Mouse (Mus musculus) G1E (cell line): ENCODE data around the gene Dcdc2b. TPM values are rescaled to one million over a fixed set of nuclear protein-coding genes. Genes with fewer than 3 reads are reported as not detected.
A peak's percentile ranks its signal among the peaks of the same experiment; 100 is the strongest.

Experiments
- ATAC-seq: 2 replicates; pipeline ENCODE4 v1.8.0; 2016; ENCODE audit warnings: mild to moderate bottlenecking; ENCODE audit not compliant: insufficient number of reproducible peaks, poor library complexity, low FRiP score, severe bottlenecking; ENCODE audit errors: extremely low read depth
- DNase-seq: peaks from one replicate; pipeline ENCODE4 v3.0.0; 2012; ENCODE audit warnings: low spot score
- H3K27me3 ChIP-seq: 2 replicates; pipeline ENCODE4 v1.6.1; 2012; ENCODE audit warnings: mild to moderate bottlenecking, low read length, inconsistent platforms; ENCODE audit not compliant: insufficient read depth
- H3K36me3 ChIP-seq: replicated peaks from 2 replicates; pipeline ENCODE3; 2012; ENCODE audit warnings: mild to moderate bottlenecking, inconsistent platforms
- H3K4me1 ChIP-seq: 2 replicates; pipeline ENCODE4 v1.6.1; 2012; ENCODE audit warnings: low read depth, low read length, inconsistent platforms, mixed read lengths; ENCODE audit not compliant: insufficient read depth
- H3K4me3 ChIP-seq: 2 replicates; pipeline ENCODE4 v1.5.1; 2012; ENCODE audit warnings: low read depth, mild to moderate bottlenecking, inconsistent platforms, low read length, moderate library complexity, mixed read lengths
- H3K9me3 ChIP-seq: replicated peaks from 2 replicates; pipeline ENCODE4 v1.6.1; 2012; ENCODE audit warnings: inconsistent platforms
- CTCF ChIP-seq: IDR thresholded peaks from 2 replicates; pipeline ENCODE4 v1.5.1; 2012; ENCODE audit warnings: low read depth, low read length, inconsistent platforms, mixed read lengths
- GATA1 ChIP-seq: IDR thresholded peaks from 2 replicates; pipeline ENCODE4 v1.6.1; 2012; ENCODE audit warnings: borderline replicate concordance, low read length, inconsistent platforms, mixed read lengths
- GATA2 ChIP-seq: IDR thresholded peaks from 2 replicates; pipeline ENCODE4 v1.6.1; 2012; ENCODE audit warnings: low read depth, low read length, inconsistent platforms, borderline replicate concordance
- POLR2AphosphoS5 ChIP-seq: IDR thresholded peaks from 2 replicates; pipeline ENCODE4 v1.6.1; 2012; ENCODE audit warnings: low read depth, low read length, inconsistent platforms; ENCODE audit not compliant: insufficient replicate concordance
- TAL1 ChIP-seq: conservative IDR thresholded peaks from 2 replicates; pipeline ENCODE4 v1.6.1; 2012; ENCODE audit warnings: low read depth, low read length, inconsistent platforms, mixed read lengths
- polyA plus RNA-seq: library from polyadenylated mRNA; stranded (reverse); fragments of >175 nt; gene quantifications from 2 replicates; pipeline ENCODE4 v1.2.3, GENCODE M21; 2012
- total RNA-seq, 2 experiments: library from RNA; stranded (forward) in 1 of 2; stranded (reverse) in 1 of 2; fragments of 200-1000 nt in 1 of 2; fragments of >200 nt in 1 of 2; fragmentation: Nextera tagmentation in 1 of 2; gene quantifications; 2 replicates each; pipeline ENCODE4 v1.2.3; 2014 to 2017

The Dcdc2b gene
- total and polyA plus RNA-seq, 3 experiments: 0.25 to 0.33 TPM; not detected in 1

- Histone ChIP-seq H3K4me3 (no peak overlapping the region), H3K36me3 (peaks cover 97% of the 10 kb centered on the region), H3K4me1 (peaks cover 57% of the 10 kb centered on the region), H3K27me3 (no peaks in the 10 kb centered on the region; the same call in 1 of the 2 replicates), H3K9me3 (no peaks in the 10 kb centered on the region)
- no peak for TF ChIP-seq GATA2
- TF ChIP-seq GATA1: no peak
- TF ChIP-seq POLR2AphosphoS5: no peak
- no peak for TF ChIP-seq TAL1
- TF ChIP-seq CTCF: no peak
- no peak for DNase-seq
- ATAC-seq: 0 out of 2 replicates have a peak, but pooled peaks have one; percentile 4
Observed at GRCm38 (mm10) chr4:129631867-129632266, 17.8 kb upstream of the Dcdc2b start.

GRCm38 (mm10) chr4:129630944-129631343 is 16.9 kb upstream of the Dcdc2b start:
- ATAC-seq (no peak), DNase-seq (no peak)
- H3K36me3 ChIP-seq: peaks cover 97% of the 10 kb centered on the region
- no peaks in the 10 kb centered on the region for H3K9me3 ChIP-seq
- TF ChIP-seq POLR2AphosphoS5: no peak
- TF ChIP-seq CTCF: no peak
- no peak for TF ChIP-seq GATA1
- no peak for TF ChIP-seq TAL1
- H3K4me1 ChIP-seq: peaks cover 55% of the 10 kb centered on the region
- H3K4me3 ChIP-seq: no peak overlapping the region
- H3K27me3 ChIP-seq: no peaks in the 10 kb centered on the region; the same call in 1 of the 2 replicates

- Histone ChIP-seq H3K4me1 (peaks cover 53% of the 10 kb centered on the region), H3K9me3 (no peaks in the 10 kb centered on the region), H3K36me3 (peaks cover 94% of the 10 kb centered on the region), H3K4me3 (no peak overlapping the region), H3K27me3 (no peaks in the 10 kb centered on the region; the same call in 1 of the 2 replicates)
- ATAC-seq (no peak), DNase-seq (no peak)
- TF ChIP-seq GATA2 (no peak), CTCF (no peak), POLR2AphosphoS5 (no peak), TAL1 (no peak), GATA1 (no peak)
Observed at GRCm38 (mm10) chr4:129626035-129626434, 12.0 kb upstream of the Dcdc2b start.

- ATAC-seq (no peak), DNase-seq (no peak)
- Histone ChIP-seq H3K4me3 (no peak overlapping the region), H3K36me3 (peaks cover 94% of the 10 kb centered on the region), H3K4me1 (peaks cover 58% of the 10 kb centered on the region), H3K9me3 (no peaks in the 10 kb centered on the region), H3K27me3 (no peaks in the 10 kb centered on the region; the same call in 1 of the 2 replicates)
- TF ChIP-seq GATA1 (no peak), TAL1 (no peak), POLR2AphosphoS5 (no peak), CTCF (no peak), GATA2 (no peak)
Observed at GRCm38 (mm10) chr4:129625496-129625895, 11.4 kb upstream of the Dcdc2b start.

- TF ChIP-seq GATA2 (no peak), GATA1 (no peak)
- H3K4me3 ChIP-seq: no peak overlapping the region
- ATAC-seq (no peak), DNase-seq (peak; percentile 19)
- no peaks in the 10 kb centered on the region for H3K9me3 ChIP-seq
- peaks cover 92% of the 10 kb centered on the region for H3K36me3 ChIP-seq
- H3K27me3 ChIP-seq: no peaks in the 10 kb centered on the region; the same call in 1 of the 2 replicates
- H3K4me1 ChIP-seq: peaks cover 56% of the 10 kb centered on the region
Observed at GRCm38 (mm10) chr4:129625029-129625370, 10.9 kb upstream of the Dcdc2b start.

- peaks cover 86% of the 10 kb centered on the region for H3K36me3 ChIP-seq
- H3K4me3 ChIP-seq: peak overlapping the region; percentile 62; the same call in 1 of the 2 replicates
- peaks cover 60% of the 10 kb centered on the region for H3K4me1 ChIP-seq
- no peaks in the 10 kb centered on the region; the same call in 1 of the 2 replicates for H3K27me3 ChIP-seq
- ATAC-seq (peak; percentile 98), DNase-seq (peak; percentile 76)
- TF ChIP-seq POLR2AphosphoS5 (no peak), GATA2 (no peak), TAL1 (no peak), GATA1 (no peak), CTCF (no peak)
- H3K9me3 ChIP-seq: no peaks in the 10 kb centered on the region
Observed at GRCm38 (mm10) chr4:129624281-129625028, 10.4 kb upstream of the Dcdc2b start.
